Mouse (Mus musculus) lung, postnatal 14 days (tissue): ENCODE measurements at regions not wholly inside any gene's neighbourhood (a gene's known extent, or its start where the extent isn't known, plus 50 kb on each side); places are given as distances from the start of the nearest gene placed in this dataset.
"Not testable (repeated sequence)": the region's sequence is repeated elsewhere in the genome, so short reads cannot be mapped to it uniquely, and the experiment has no call there.

Experiments
- DNase-seq: peaks from one replicate; pipeline ENCODE4 v3.0.0; 2021

DNA sequence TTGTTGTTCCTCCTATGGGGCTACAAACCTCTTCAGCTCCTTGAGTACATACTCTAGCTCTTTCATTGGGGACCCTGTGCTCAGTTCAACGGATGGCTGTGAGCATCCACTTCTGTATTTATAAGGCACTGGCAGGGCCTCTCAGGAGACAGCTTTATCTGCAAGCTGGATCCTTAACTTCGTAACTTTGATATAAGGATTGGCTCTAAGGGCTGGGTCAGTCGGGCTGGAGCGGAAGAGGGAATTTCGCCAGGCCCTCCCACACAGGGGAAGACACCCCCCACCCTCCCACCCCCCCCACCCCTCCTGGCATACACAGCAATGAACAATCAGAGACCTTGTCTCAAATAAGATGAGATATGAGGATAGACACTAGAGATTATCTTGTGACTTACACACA, 304.3 kb upstream of the Chordc1 start:
- peak; percentile 18 for DNase-seq

DNA sequence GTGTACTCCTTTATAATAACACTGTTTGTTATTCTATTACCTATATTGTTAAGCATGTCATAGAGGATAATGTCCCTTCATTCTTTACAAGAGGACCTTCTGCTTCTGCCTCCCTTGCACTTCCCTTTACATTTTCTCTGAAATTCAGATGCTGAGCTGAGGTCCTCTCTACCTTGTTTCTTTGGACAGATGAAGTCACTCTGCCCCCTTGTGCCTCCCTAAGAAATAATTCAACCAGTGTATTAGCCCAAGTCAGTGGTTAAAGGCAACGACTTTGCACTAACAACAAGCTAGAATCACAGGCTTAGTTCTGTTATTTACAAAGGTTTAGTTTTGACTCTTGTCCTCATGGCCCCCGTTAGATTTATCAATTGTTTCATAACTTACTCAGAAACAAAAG, 289.4 kb upstream of the Chordc1 start:
- no peak for DNase-seq

DNA sequence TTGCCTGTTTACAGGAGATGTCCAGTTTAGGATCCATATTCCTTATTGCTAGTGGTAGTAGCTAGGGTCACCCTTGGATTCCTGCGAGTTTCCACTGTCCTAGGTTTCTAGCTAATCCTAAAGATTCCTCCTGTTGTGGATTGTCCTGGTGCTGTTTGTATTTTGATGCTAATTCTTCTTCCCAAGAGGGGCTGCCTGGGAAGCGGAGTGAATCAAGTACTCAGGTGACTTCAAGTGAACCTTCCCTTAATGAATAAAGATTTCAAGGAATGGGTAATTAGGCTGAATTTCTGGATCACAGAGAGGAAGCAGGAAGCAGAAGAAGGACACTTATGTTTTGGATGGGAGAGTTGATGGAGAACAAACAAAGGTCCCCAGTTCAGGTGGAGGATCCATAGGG, 250.6 kb upstream of the Chordc1 start:
- no peak for DNase-seq

DNA sequence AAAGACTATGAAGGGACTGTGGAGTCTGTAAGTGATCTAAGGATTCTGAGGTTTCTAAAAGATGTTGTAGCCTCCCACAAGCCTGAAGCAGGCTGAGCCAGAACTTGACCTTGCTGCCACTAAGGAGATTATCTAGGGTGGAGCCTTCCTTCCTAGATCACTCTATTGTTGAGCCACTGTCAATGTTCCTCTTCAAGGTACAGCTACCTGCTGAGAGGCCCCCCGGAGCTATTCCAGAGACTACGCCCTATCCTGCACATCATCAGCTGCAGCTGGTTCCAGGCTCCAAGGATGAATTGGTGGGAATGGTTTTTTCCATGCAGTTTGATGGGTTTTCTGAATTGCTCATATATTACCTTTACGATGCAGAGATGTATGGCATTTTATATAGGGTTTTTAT, 249.3 kb upstream of the Chordc1 start:
- DNase-seq = not testable (repeated sequence)

DNA sequence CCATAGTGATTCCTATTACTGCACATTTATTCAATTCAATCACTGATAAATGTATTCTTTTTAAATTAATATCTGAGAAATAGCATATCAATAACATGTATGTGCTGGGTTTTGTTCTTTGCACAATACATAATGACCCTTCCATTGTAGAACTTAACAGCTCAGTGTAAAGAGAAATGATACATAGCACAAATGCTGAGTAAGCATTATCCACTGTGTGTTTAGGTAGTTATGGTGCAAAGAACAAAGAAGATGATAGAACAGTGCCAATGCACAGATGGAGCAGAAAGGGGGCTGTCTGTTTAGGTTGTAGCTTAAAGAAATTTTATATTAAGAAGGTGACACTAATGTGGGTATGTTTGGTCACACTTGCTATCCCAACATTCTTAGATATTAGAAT, 215.0 kb upstream of the Chordc1 start:
- no peak for DNase-seq

DNA sequence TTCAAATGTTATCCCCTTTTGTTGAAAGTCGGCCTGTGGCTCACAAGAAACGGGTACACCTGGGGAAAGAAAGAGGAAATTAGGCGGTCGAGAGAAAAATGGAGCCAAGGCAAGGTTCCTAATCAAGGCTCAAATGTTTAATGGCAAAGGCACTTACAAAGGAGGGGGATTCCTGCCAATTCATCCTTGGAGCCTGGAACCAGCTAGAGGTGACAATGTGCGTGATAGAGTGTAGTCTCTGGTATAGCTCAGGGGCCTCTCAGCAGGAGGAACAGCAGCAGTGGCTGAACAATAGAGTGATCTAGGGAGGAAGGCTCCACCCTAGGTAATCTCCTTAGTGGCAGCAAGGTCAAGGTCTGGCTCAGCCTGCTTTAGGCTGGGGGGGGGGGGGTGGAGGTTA, 213.5 kb upstream of the Chordc1 start:
- not testable (repeated sequence) for DNase-seq

DNA sequence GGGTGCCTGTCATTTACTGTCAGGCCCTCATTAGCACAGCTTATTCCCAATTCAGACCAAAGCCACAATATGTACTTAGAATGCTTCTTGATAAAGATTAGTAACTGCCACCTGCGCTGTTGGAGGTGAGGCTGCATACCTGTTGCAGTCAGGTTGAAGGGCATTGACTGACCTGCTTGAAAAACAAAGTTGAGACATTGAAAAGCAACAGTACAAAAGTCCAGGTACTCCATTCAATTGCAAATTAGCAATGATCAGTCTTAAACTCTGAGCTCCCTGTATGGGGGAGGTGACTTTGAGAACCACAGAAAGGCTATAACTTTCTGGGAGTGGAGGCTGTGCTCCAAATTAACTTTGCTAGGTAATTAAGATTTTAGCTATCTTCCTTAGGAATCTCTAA, 212.8 kb upstream of the Chordc1 start:
- not testable (repeated sequence) for DNase-seq
